Mouse (Mus musculus): ENCODE results near the gene Nono. TPM values are rescaled to one million over a fixed set of nuclear protein-coding genes. Genes with fewer than 3 reads are reported as not detected.

Nono gene
- polyA plus RNA-seq, 1 experiment = 129 TPM

GRCm38 (mm10) chrX:101396459-101396858 lies 32.7 kb upstream of the Nono start:
- no peak for TF ChIP-seq POLR2A (IDR thresholded peaks at IDR 0.05; ENCODE audit: borderline replicate concordance, insufficient read depth, low read length)
- TF ChIP-seq CTCF (IDR thresholded peaks at IDR 0.05; ENCODE audit: borderline replicate concordance, insufficient read depth, low read depth, low read length) = no peak
- Histone ChIP-seq H3K27me3 (ENCODE audit: control insufficient read depth, insufficient read depth, low read length) (no peaks in the 10 kb centered on the region), H3K27ac (ENCODE audit: insufficient read depth, low read length) (no peak overlapping the region), H3K4me3 (replicated peaks; ENCODE audit: insufficient read depth, low read depth, low read length) (no peak overlapping the region), H3K4me1 (ENCODE audit: control insufficient read depth, insufficient read depth, low read length) (no peaks in the 10 kb centered on the region)
- no peak for DNase-seq
- 25% methylated on average over 11 of the region's 11 CpGs for WGBS

- no peaks in the 10 kb centered on the region for H3K27me3 ChIP-seq (ENCODE audit: control insufficient read depth, insufficient read depth, low read length)
- H3K4me3 ChIP-seq (replicated peaks; ENCODE audit: insufficient read depth, low read depth, low read length) = peak overlapping the region; percentile 100
- TF ChIP-seq POLR2A (IDR thresholded peaks at IDR 0.05; ENCODE audit: borderline replicate concordance, insufficient read depth, low read length) (no peak), CTCF (IDR thresholded peaks at IDR 0.05; ENCODE audit: borderline replicate concordance, insufficient read depth, low read depth, low read length) (peak; percentile 43; the same call in 1 of the 2 replicates)
- WGBS = 11% methylated on average over 28 of the region's 36 CpGs
- peak; percentile 59 to 66 for DNase-seq
- no peaks in the 10 kb centered on the region for H3K4me1 ChIP-seq (ENCODE audit: control insufficient read depth, insufficient read depth, low read length)
- H3K27ac ChIP-seq (ENCODE audit: insufficient read depth, low read length) = peak overlapping the region; percentile 98
Observed at GRCm38 (mm10) chrX:101418946-101419724, 10.0 kb upstream of the Nono start.

GRCm38 (mm10) chrX:101419725-101420699 lies 9.1 kb upstream of the Nono start:
- peak overlapping the region; percentile 100 for H3K4me3 ChIP-seq (replicated peaks; ENCODE audit: insufficient read depth, low read depth, low read length)
- H3K27me3 ChIP-seq (ENCODE audit: control insufficient read depth, insufficient read depth, low read length) = no peaks in the 10 kb centered on the region
- 9% methylated on average over 53 of the region's 54 CpGs for WGBS
- peak; percentile 39; the same call in 1 of the 2 replicates for TF ChIP-seq POLR2A (IDR thresholded peaks at IDR 0.05; ENCODE audit: borderline replicate concordance, insufficient read depth, low read length)
- no peak for TF ChIP-seq CTCF (IDR thresholded peaks at IDR 0.05; ENCODE audit: borderline replicate concordance, insufficient read depth, low read depth, low read length)
- peak; percentile 88 to 90 for DNase-seq
- no peaks in the 10 kb centered on the region for H3K4me1 ChIP-seq (ENCODE audit: control insufficient read depth, insufficient read depth, low read length)
- H3K27ac ChIP-seq (ENCODE audit: insufficient read depth, low read length) = peak overlapping the region; percentile 98

- TF ChIP-seq CTCF (IDR thresholded peaks at IDR 0.05; ENCODE audit: borderline replicate concordance, insufficient read depth, low read depth, low read length) (no peak), POLR2A (IDR thresholded peaks at IDR 0.05; ENCODE audit: borderline replicate concordance, insufficient read depth, low read length) (no peak)
- Histone ChIP-seq H3K4me1 (ENCODE audit: control insufficient read depth, insufficient read depth, low read length) (no peaks in the 10 kb centered on the region), H3K27me3 (ENCODE audit: control insufficient read depth, insufficient read depth, low read length) (no peaks in the 10 kb centered on the region), H3K27ac (ENCODE audit: insufficient read depth, low read length) (peak within 1 kb of the TSS; percentile 98), H3K4me3 (replicated peaks; ENCODE audit: insufficient read depth, low read depth, low read length) (peak within 1 kb of the TSS; percentile 100)
- WGBS = 25% methylated on average over 4 of the region's 4 CpGs
- DNase-seq = no peak
Observed at GRCm38 (mm10) chrX:101420700-101421095, 8.4 kb upstream of the Nono start, which contains the start of gene Zmym3. Zmym3 (minus strand) TSS chrX:101420849.

- Histone ChIP-seq H3K27me3 (ENCODE audit: control insufficient read depth, insufficient read depth, low read length) (no peaks in the 10 kb centered on the region), H3K4me3 (replicated peaks; ENCODE audit: insufficient read depth, low read depth, low read length) (no peak overlapping the region), H3K4me1 (ENCODE audit: control insufficient read depth, insufficient read depth, low read length) (no peaks in the 10 kb centered on the region; the same call in 1 of the 2 replicates), H3K27ac (ENCODE audit: insufficient read depth, low read length) (no peak overlapping the region)
- no peak for TF ChIP-seq CTCF (IDR thresholded peaks at IDR 0.05; ENCODE audit: borderline replicate concordance, insufficient read depth, low read depth, low read length)
- no peak for TF ChIP-seq POLR2A (IDR thresholded peaks at IDR 0.05; ENCODE audit: borderline replicate concordance, insufficient read depth, low read length)
- DNase-seq = no peak
- 73% methylated on average over 2 of the region's 2 CpGs for WGBS
Observed at GRCm38 (mm10) chrX:101423462-101423861, 5.7 kb upstream of the Nono start.

GRCm38 (mm10) chrX:101427774-101428173 lies 1.3 kb upstream of the Nono start:
- TF ChIP-seq POLR2A (IDR thresholded peaks at IDR 0.05; ENCODE audit: borderline replicate concordance, insufficient read depth, low read length) (no peak), CTCF (IDR thresholded peaks at IDR 0.05; ENCODE audit: borderline replicate concordance, insufficient read depth, low read depth, low read length) (0 out of 2 replicates have a peak, but pooled peaks have one; percentile 15)
- Histone ChIP-seq H3K27ac (ENCODE audit: insufficient read depth, low read length) (no peak overlapping the region), H3K4me3 (replicated peaks; ENCODE audit: insufficient read depth, low read depth, low read length) (no peak overlapping the region), H3K4me1 (ENCODE audit: control insufficient read depth, insufficient read depth, low read length) (no peaks in the 10 kb centered on the region; the same call in 1 of the 2 replicates), H3K27me3 (ENCODE audit: control insufficient read depth, insufficient read depth, low read length) (no peaks in the 10 kb centered on the region; the same call in 1 of the 2 replicates)
- DNase-seq = no peak
- 15% methylated on average over 1 of the region's 1 CpGs for WGBS

GRCm38 (mm10) chrX:101428785-101429141 lies 355 bp upstream of the Nono start:
- no peak for TF ChIP-seq CTCF (IDR thresholded peaks at IDR 0.05; ENCODE audit: borderline replicate concordance, insufficient read depth, low read depth, low read length)
- TF ChIP-seq POLR2A (IDR thresholded peaks at IDR 0.05; ENCODE audit: borderline replicate concordance, insufficient read depth, low read length) = no peak
- DNase-seq = no peak
- WGBS = 20% methylated on average over 7 of the region's 7 CpGs
- Histone ChIP-seq H3K27ac (ENCODE audit: insufficient read depth, low read length) (peak overlapping the region; percentile 100; the same call in 1 of the 2 replicates), H3K4me1 (ENCODE audit: control insufficient read depth, insufficient read depth, low read length) (no peaks in the 10 kb centered on the region; the same call in 1 of the 2 replicates), H3K27me3 (ENCODE audit: control insufficient read depth, insufficient read depth, low read length) (no peaks in the 10 kb centered on the region; the same call in 1 of the 2 replicates), H3K4me3 (replicated peaks; ENCODE audit: insufficient read depth, low read depth, low read length) (peak overlapping the region; percentile 99)
